Mouse (Mus musculus) mature B cell (primary cell): Measurements from ENCODE around the gene Sh3pxd2b.

Experiments
- in situ Hi-C: fragments of 300-500 bp; cut with MboI; formaldehyde crosslinking; loops from 2 replicates; pipeline ENCODE4 v1.14.3; 2019

The Sh3pxd2b gene

GRCm38 (mm10) chr11:32340476-32341473 is 6.8 kb upstream of the Sh3pxd2b start:
- in situ Hi-C loops: no loop called here

GRCm38 (mm10) chr11:32342770-32343191 is 4.8 kb upstream of the Sh3pxd2b start:
- in situ Hi-C loops: no loop called here

GRCm38 (mm10) chr11:32343350-32343749 is 4.3 kb upstream of the Sh3pxd2b start:
- in situ Hi-C loops: no loop called here

GRCm38 (mm10) chr11:32345504-32346297 is 1.9 kb upstream of the Sh3pxd2b start:
- in situ Hi-C loops: no loop called here

- in situ Hi-C loops: no loop called here
Observed at GRCm38 (mm10) chr11:32347264-32347606, 385 bp upstream of the Sh3pxd2b start.

GRCm38 (mm10) chr11:32348433-32349283 is 1.0 kb downstream of the Sh3pxd2b start:
- in situ Hi-C loops: no loop called here

GRCm38 (mm10) chr11:32349284-32349953 is 1.8 kb downstream of the Sh3pxd2b start:
- in situ Hi-C loops: no loop called here

GRCm38 (mm10) chr11:32352946-32353345 is 5.3 kb downstream of the Sh3pxd2b start:
- in situ Hi-C loops: no loop called here

- in situ Hi-C loops: no loop called here
Observed at GRCm38 (mm10) chr11:32355377-32355776, 7.8 kb downstream of the Sh3pxd2b start.

GRCm38 (mm10) chr11:32357686-32358085 is 10.1 kb downstream of the Sh3pxd2b start:
- in situ Hi-C loops: no loop called here

- in situ Hi-C loops: no loop called here
Observed at GRCm38 (mm10) chr11:32358399-32358798, 10.8 kb downstream of the Sh3pxd2b start.

GRCm38 (mm10) chr11:32359566-32359965 is 11.9 kb downstream of the Sh3pxd2b start:
- in situ Hi-C loops: no loop called here

GRCm38 (mm10) chr11:32361774-32362173 is 14.2 kb downstream of the Sh3pxd2b start:
- in situ Hi-C loops: no loop called here

- in situ Hi-C loops: no loop called here
Observed at GRCm38 (mm10) chr11:32363188-32363587, 15.6 kb downstream of the Sh3pxd2b start.

GRCm38 (mm10) chr11:32363610-32364220 is 16.1 kb downstream of the Sh3pxd2b start:
- in situ Hi-C loops: no loop called here

- in situ Hi-C loops: no loop called here
Observed at GRCm38 (mm10) chr11:32364375-32364774, 16.8 kb downstream of the Sh3pxd2b start.

GRCm38 (mm10) chr11:32365498-32365897 is 17.9 kb downstream of the Sh3pxd2b start:
- in situ Hi-C loops: no loop called here

GRCm38 (mm10) chr11:32367056-32367455 is 19.4 kb downstream of the Sh3pxd2b start:
- in situ Hi-C loops: no loop called here

- in situ Hi-C loops: no loop called here
Observed at GRCm38 (mm10) chr11:32368986-32369385, 21.4 kb downstream of the Sh3pxd2b start.

GRCm38 (mm10) chr11:32370881-32371280 is 23.3 kb downstream of the Sh3pxd2b start:
- in situ Hi-C loops: no loop called here
